Mouse (Mus musculus): ENCODE measurements around the gene Sardh. TPM values are rescaled to one million over a fixed set of nuclear protein-coding genes. Genes with fewer than 3 reads are reported as not detected.

Sardh gene
- total RNA-seq (2014; fragmentation: Nextera tagmentation) (not detected in 2 replicates), total RNA-seq (2017) (not detected in 2 replicates)

DNA sequence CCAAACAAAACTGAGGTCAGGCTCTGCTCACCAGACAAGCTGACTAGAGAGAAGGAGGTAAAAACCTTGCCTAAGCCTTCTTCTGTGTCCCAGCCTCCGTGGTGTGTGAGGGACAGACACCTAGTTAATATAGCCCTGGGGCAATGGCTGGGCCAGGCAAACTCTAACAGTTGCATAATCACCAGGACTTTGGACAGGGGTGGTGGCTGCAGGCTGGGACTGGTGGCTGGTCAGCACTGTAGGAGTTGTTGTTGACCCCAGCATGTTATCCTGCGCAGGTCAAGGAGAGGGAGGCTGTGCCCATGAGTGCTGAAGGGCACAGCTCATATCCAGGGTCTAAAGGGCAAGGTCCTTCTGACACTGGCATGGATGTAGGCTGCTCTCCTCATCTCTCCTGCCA lies at the start of gene Sardh:
Sardh (minus strand) TSS at position 127 of the 400 bp plus-strand sequence.
- ATAC-seq (replicated peaks; ENCODE audit: low FRiP score, low TSS enrichment, poor library complexity, severe bottlenecking), result no peak

DNA sequence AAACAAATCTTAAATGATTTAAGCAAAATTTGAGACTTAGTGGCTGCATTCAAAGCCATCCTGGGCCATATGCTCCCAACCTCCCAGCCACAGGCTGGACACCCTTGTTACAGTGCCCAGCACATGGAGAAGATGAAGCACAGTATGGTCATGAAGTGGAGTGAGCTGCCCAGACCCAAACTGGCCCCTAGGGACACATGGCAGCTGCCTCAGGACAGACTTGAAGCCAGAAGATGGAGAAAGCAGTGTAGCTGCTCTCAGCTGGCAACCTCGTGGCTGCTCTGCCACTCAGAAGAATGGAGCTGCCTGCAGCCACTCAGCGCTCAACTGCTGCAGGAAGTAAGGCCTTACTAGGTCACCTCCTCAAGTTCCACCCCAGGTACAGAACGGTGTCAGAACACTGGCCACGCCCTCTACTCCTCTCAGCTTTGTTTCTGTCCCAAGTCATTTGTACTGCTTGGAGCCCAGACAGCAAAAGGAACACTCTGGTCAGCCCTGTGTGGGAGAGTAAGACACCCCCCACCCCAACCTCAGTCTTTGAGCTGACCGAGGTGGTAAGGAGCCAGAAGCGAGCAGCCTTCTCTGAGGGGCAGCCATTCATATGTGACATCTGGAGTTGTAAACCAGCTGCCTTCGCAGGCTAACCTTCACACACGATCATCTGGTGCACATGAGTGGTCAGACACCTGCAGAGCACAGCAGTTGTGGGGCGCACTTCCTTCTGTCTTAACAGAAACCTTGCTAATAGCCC lies 48.7 kb upstream of the Sardh start:
- ATAC-seq (replicated peaks; ENCODE audit: low FRiP score, low TSS enrichment, poor library complexity, severe bottlenecking), result no peak

DNA sequence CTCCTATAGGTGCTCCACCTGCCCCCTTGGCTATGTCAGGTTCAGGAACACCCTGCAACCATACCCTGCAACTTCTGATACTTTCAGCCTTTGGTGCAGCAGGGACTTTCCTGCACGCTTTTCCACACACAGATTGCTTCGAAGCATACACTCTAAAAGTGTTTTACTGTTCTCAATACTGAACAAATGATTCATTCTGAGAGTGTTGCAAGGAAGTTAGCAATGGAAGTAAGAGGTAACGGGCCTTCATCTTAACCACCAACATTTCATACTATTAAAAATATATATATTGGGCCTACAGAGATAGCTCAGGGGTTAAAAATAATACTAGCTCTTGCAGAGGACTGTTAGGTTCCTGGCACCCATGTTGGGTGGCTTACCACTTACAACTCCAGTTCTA lies 46.6 kb upstream of the Sardh start:
- ATAC-seq (replicated peaks; ENCODE audit: low FRiP score, low TSS enrichment, poor library complexity, severe bottlenecking), result no peak

DNA sequence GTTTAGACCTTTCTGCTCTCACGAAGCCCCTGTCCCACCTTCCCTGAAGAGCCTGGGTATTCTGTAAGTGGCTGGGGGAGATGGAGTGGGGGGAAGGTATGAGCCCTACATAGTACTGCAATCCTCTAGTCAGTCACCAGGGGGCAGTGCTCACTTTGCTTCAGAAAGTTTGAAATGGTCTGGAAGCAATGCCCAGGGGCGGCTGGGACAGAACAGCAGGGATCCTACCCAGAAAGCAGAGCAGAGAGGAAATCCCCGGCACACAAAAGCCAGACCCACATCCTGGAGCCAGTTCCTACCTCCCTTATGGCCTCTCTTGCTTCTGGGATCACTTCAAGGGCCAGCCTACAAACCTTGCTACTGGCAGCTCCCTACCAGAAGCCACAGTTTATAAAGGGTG lies 40.9 kb upstream of the Sardh start:
- peak; percentile 53 for ATAC-seq (replicated peaks; ENCODE audit: low FRiP score, low TSS enrichment, poor library complexity, severe bottlenecking)

DNA sequence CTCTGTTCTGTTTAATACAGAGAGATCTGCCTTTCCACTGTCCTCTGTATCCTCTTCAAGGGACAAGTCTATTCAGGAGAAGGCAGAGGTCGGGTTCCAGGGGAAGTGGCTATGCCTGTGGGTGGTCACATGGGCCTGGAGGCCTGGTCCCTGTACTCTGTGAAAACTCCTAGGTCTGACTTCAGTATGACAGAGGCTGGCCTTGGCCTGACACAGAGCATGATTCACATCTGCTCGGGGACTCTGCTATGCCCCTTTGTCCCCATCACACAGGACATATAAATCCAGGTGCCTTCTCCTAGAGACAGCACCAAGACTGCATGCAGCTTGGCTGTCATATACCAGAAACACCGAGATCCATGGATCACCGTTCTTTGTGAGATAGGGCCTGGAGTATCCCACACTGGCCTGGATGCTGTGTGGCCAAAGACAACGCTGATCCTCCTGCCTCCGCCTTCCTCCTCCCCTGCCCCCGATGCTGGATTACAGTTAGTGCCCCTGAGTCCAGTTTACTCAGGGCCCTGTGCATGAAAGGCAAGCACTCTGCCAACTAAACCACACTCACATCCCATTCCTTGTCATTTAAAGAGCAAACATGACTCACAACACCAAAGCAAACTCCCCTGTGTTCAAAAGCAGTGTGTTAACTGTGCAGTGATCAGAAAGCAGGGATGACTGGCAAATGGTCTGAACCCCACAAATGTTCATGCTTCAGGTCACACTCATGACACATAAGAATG lies 39.0 kb upstream of the Sardh start:
- ATAC-seq (replicated peaks; ENCODE audit: low FRiP score, low TSS enrichment, poor library complexity, severe bottlenecking), result no peak

DNA sequence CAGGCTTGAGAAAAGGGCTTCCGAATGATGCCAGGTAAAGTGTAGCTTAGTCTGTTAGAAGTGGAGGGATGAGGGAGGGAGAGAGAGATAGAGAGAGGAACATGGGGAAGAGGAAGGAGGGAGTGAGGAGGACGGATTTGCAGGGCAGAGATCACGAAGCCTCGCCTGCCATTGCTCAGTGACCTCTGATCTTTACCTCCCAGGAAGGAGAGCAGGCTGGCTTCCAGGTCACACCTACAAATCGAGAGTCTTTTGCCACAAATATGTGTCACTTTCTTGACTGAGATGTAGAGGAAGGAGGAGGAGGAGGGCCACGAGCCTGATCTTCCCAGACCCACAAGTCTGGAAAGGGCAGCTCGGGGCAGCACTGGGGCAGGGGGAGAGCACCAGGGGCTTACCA lies 36.3 kb upstream of the Sardh start:
- ATAC-seq (replicated peaks; ENCODE audit: low FRiP score, low TSS enrichment, poor library complexity, severe bottlenecking), result no peak

DNA sequence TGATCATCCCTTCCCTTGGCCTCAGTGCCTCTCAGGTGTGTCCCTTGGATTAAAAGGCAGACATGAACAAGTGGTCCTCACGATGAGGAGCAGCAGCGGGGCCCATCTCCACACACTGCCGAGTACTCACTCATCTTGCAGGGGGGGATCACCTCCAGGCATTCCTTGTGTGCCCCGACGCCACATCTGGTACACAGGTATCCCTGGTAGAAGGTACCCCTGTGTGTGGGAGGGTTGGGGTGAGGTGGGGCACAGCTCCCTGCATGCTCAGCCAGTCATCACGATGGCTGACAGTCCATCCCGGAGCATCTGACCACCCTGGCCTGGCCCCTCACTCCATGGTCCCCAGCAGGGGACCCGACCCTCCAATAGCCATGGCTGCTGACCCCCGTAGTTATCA lies 33.6 kb upstream of the Sardh start:
- no peak for ATAC-seq (replicated peaks; ENCODE audit: low FRiP score, low TSS enrichment, poor library complexity, severe bottlenecking)

DNA sequence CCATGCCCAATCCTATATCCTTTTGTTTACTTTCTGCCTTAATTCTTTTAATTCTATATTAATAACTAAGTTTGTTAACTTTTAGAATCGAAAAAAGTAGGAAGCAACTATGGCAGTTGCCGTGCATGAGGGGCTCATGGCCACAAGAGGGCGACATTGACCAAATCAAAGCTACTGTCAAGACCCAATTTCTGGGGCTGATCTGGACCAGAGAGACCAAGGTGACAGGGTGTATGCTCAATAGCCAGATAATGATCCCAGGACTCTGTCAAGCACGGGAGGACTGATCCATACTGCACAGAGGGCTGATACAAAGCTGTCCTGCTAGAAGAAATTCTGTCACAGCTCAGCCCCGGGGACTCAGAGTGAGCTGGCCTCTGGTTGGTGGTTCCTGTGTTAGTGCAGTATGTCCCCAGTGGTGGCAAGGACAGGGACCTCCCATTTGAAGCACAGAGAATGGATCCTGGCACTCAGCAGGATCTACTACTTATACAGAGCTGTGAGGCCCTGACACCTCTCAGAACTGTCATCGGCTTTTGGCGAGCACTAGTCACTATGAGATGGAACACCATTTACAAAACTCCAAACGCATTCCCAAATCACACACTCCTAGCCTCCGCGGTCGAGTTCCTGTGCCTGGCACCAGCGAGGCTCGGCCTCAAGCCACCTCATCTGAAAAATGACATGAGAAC lies 32.9 kb upstream of the Sardh start:
- ATAC-seq (replicated peaks; ENCODE audit: low FRiP score, low TSS enrichment, poor library complexity, severe bottlenecking), result peak; percentile 65; the same call in 1 of the 2 replicates

DNA sequence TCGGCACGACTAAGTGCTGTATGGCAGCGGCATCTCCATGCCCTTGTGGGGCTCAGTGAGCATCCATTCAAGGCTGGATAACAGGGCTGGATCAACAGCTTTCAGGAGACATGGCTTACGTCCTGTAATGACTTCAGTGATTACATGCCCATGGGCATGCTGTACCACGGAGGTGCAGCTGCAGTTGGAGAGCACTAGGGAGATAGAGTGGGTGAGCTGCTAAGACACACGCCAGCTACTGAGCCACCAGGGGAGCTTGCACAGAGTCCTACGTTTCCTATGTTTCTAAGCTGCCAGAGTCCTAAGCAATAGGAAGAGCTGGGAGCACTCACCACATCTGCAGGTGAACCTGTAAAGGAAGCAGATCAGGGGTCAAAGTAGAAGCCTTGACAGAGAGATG lies 30.7 kb upstream of the Sardh start:
- ATAC-seq (replicated peaks; ENCODE audit: low FRiP score, low TSS enrichment, poor library complexity, severe bottlenecking), result no peak

DNA sequence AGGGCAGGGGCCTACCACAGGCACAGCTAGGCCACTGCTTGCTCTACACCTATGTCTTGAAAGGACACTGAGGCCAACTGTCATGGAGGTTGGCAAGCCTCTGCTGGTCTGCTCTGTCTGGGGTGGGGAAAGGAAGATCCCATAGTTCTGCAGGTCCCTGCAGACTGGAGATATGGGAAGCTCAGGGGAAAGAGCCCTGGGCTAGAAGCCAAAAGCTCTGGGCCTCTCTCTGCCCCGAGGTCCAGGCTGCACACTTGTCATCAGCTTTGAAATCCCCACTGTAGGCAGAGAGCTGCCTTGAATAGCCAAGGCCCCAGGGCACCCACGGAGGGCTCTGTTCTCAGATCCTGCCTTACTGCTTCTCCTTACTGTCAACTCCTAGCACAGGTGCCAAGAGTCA lies 20.2 kb upstream of the Sardh start:
- ATAC-seq (replicated peaks; ENCODE audit: low FRiP score, low TSS enrichment, poor library complexity, severe bottlenecking), result no peak

DNA sequence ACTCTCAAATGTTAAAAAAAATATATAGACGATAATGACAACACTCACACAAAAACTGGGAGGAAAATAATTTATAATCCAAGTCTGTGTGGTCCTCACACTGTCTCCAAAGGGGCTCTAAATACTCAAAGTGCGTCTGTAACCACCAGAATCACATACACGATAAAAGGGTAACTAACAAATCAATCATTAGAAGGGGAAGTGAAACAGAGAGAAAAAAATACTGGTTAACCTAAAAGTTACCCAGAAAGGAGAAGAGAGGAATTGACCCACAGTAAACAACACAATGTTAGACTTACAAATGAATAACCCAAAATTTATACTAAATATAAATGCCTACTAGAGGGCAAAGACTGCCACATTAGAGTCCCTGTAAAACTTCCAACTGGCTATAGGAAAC lies 17.7 kb upstream of the Sardh start:
- no peak for ATAC-seq (replicated peaks; ENCODE audit: low FRiP score, low TSS enrichment, poor library complexity, severe bottlenecking)

DNA sequence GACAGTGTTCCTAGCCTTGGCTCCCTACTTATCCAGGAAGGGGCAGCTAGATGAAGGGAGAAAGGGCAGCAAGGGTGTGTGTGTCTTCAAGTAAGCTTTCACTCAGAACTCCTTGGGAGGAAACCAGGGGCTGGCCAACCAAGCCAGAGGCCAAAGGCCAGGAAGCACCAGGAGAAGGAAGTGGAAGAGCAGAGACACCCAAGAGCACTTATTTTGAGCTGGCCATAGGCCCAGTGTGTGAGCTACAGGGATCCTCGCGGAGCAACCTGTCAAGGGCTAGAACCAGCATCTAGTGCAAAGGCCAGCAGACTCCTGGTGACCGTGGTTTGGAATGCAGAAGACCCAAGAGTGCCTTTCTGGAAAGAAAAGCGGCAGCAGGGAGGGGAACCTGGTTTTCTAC lies 14.8 kb upstream of the Sardh start:
- no peak for ATAC-seq (replicated peaks; ENCODE audit: low FRiP score, low TSS enrichment, poor library complexity, severe bottlenecking)

DNA sequence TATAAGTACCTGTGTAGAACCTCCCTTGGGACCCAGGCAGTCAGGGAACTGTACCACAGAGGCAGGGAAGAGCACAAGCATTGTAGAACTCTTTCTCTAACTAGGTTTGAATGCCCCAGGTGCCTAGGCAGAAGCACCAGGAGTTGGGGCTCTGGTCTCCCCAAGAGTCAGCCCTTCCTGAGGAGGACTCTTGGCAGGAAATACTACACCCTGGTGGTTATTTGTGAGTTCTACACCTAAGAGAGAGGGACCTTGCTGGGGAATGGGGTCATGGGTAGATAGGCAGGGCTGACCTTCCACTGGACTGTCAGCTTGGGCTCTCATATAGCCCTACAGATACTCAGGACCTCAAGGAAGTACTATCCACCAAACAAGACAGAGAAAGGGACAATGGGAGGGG lies 3.3 kb upstream of the Sardh start:
- no peak for ATAC-seq (replicated peaks; ENCODE audit: low FRiP score, low TSS enrichment, poor library complexity, severe bottlenecking)

DNA sequence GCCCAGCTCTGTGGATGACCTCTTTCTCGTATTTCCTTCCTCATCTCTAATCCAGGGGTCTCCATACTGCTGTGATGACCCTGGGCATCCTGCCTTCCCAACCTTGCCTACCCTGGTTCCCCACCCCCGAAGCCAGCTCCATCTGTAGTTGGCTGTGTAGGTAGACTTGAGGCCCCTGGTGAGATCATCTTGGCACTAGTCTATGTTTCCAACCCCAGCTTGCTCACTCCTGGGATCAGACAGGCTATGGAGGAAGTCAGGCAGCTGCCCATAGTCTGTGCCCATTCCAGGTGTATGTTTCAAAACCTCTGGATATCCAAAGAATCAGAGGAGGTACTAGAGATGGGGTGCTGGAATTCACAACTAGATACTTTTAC lies 662 bp downstream of the Sardh start:
- no peak for ATAC-seq (replicated peaks; ENCODE audit: low FRiP score, low TSS enrichment, poor library complexity, severe bottlenecking)

DNA sequence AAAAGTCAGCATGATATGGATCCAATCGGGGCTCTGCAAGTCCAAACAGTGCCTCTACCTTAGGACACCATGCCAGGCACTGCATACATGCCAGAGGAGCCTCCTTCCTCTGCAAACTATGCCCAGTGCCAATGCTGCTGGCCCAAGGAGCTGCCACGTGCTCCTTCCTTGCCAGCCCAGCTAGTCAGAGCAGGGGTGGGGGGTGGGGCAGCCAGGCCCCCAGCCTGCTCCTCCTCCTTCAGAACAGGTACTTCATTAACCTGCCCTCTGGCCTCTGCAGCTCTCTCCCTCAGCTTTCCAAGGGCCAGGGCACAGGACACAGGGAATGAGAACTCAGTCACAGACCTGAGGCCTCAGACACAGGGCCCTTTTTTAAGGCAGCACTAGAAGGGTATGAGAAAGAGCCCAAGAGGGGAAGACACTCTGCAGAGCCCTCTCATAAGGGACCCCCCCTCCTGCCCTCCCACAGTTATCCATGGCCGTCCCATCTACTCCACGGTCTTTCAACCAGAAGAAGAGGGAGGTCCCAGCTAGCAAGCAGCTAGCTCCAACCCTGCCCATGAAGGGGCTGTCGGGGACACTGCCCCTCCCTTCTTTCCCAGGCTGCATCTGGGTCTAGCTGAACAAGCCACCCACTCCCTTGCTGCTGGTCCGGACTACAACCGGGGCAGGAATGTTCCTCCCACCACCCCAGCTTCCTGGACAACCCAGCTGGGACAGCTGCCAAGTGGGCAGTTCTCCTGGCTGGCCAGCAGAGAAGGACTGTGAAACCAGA lies 1.2 kb downstream of the Sardh start:
- ATAC-seq (replicated peaks; ENCODE audit: low FRiP score, low TSS enrichment, poor library complexity, severe bottlenecking), result no peak

DNA sequence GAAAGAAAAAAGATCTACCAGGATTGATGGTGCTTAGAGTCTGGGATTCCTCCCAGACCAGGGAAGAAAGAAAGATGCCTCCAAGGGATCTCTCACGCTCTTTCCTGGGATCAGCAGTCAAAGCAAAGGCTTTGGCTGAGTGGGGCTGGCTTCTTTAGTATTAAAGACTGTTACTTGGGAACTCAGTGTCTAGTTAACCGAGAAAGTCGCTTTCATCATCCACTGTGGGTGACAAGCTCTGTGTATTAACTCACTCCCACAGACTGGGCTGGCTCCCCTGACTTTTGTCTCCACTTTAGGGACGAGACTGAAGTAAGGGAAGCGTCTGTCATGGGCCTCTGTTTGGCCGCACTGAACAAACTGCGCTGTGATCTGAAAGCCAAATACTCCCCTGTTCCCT lies 2.2 kb downstream of the Sardh start:
- no peak for ATAC-seq (replicated peaks; ENCODE audit: low FRiP score, low TSS enrichment, poor library complexity, severe bottlenecking)

DNA sequence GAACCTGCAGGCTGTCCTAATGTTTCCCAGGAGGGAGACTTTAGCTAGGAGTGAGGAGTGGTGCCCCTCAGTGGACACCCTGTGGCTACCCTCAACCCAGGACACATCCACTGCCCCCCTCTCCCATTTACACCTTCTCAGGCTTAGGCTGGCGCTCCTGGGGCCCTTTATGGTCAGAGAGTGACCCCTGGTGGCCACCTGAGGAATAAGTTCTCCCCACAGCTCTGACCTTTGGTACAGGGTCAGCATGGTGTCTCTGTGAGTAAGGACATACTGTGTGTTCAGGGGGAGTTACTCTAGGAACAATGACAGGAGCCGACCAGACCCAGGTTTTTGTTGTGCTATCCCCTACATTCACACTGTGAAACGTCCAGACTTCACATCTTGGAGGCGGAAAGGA lies 10.8 kb downstream of the Sardh start:
- 0 out of 2 replicates have a peak, but pooled peaks have one; percentile 35 for ATAC-seq (replicated peaks; ENCODE audit: low FRiP score, low TSS enrichment, poor library complexity, severe bottlenecking)

DNA sequence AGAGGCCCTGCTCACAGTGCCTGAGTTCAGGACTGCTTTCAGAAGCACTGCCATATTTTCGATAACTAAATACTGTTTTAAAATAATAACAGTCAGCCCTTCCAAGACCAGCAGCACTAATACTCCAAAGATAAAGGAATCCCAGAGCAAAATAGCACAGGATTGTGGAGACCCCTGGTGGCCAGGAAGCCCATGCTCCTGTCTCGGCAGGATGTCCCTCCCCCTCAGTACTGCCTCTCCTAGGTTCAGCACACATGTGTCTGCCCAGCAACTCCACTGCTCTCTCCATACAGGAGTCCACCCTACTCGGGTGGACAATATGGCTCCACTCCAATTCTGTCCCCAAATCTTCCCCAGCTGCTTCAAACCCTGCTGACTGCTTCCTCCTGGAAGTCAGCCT lies 12.4 kb downstream of the Sardh start:
- ATAC-seq (replicated peaks; ENCODE audit: low FRiP score, low TSS enrichment, poor library complexity, severe bottlenecking), result no peak

DNA sequence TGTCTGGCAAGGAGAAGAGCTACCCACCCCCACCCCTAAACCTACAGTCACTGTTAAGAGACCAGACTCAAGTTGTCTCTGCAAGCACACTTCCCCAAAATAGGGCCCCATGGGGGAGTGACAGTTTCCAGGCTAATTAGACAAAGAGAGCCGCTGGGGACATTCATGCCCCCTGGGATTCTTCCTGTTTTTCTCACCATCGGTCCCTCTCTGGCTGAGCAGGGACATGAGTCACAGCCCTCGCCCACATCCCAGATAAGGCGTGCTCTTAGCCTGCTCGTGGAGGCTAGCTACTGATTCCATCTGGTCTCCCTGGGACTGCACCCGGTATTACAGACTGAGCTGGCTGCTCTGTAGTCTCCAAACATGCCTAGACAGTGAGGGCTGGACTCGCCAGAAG lies 15.8 kb downstream of the Sardh start:
- ATAC-seq (replicated peaks; ENCODE audit: low FRiP score, low TSS enrichment, poor library complexity, severe bottlenecking), result no peak
